Mouse (Mus musculus) heart, postnatal 10 days (tissue): ENCODE results near the gene Cog1. TPM values are rescaled to one million over a fixed set of nuclear protein-coding genes. Genes with fewer than 3 reads are reported as not detected.

ENCODE experiments used
- DNase-seq, 2 experiments: peaks; one replicate each; pipeline ENCODE4 v3.0.0; 2021
- intact Hi-C: fragments of 180-260 bp; cut with DNase I; formaldehyde crosslinking; loops from one replicate; pipeline ENCODE4 v1.15.1; 2025
- total RNA-seq, 2 experiments: library from RNA; stranded (reverse); gene quantifications; 2 replicates each; pipeline ENCODE4 v1.2.3; 2021

Cog1 gene
- 10 to 100 TPM; 17.1 to 18.1 TPM for total RNA-seq

DNA sequence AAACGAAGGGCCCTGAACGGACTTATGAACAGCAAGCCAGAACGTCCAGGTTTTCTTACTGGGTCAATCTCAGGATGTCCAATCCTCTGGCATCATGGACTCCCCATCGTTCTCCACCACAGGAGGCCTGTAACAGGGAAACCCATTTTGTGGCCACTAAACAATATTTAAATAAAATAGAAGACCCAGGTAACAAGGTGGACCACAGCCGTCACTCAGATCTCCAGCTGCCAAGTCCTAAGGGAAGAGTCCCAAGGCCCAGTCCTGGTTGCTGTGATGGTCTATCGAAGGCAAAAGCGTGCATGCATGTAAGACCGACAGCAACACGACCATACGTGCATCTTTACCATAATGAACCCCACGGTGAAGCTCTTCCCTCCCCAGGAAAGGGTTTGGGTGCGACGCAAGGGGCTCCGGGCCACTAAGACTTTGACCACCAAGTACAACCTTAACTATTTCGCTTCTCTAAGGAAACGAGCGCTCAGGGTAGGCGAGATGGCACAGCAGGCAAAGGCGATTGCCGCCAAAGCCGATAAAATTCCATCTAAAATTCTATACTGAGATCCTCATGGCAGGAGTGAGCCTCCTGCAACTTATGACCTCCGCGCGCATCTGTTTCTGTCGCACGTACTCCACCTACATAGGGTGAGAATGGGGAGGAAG, at the start of gene Cog1:
Gene Cog1, plus strand, starts transcription at position 480 of the 663 bp plus-strand sequence.
- intact Hi-C loops, result loop anchor here (1.0 to 2.0 kb wide), 2 partner anchors 34 to 162 kb away; no protein-coding TSS in a partner anchor
- no peak for DNase-seq

GRCm38 (mm10) chr11:113600526-113601245, 48.3 kb upstream of the Cog1 start:
- intact Hi-C loops, result no loop called here
- DNase-seq, result no peak

DNA sequence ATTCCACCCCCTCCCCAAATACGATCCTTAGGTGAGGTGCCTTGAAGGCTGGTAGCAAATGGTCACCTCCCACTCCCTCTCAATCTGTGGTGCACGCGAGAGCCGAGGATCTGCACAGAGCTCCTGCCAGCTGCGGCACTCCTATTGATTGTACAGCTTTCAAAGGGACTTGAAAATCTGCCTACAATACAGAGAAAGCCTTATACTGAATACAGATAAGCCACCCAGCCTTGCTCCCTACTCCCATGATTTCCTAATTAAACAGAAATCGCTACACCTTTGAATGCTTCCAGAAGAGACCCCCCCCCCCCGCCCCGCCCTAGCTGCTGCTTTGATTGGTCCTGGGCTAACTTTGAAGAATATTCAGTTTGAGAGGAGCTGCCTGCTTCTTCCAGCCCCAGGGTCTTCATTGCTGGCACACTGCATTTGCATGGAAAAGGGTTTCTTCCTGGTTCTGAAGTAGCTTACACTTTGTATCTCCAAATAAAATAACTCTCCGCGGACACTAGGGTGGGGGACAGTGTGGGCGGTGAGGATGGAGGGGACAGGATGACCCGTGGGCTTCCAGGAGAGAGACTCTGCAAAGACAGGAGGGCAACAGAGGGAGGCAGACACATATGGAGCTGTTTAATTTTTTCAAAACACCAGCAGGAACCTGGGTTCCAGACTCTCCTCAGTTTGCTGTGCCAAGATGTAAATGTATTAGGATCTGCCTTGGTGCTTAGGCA, 47.2 kb upstream of the Cog1 start:
- intact Hi-C loops, result no loop called here
- no peak for DNase-seq

DNA sequence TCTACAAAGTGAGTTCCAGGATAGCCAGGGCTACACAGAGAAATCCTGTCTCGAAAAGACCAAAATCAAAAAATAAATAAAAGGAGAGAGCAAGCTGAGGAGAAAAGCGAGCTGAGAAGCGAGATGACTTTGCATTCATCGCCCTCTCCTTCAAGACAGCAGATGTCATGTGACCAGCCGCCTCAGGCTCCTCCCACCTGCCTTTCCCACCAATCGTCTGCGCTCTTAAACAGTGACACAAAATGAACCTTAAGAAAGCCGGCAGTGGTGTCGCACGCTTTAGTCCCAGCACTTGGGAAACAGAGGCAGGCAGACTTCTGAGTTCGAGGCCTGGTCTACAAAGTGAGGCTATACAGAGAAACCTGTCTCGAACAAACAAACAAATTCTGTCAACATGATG, 41.4 kb upstream of the Cog1 start:
- DNase-seq, result no peak
- intact Hi-C loops, result no loop called here

DNA sequence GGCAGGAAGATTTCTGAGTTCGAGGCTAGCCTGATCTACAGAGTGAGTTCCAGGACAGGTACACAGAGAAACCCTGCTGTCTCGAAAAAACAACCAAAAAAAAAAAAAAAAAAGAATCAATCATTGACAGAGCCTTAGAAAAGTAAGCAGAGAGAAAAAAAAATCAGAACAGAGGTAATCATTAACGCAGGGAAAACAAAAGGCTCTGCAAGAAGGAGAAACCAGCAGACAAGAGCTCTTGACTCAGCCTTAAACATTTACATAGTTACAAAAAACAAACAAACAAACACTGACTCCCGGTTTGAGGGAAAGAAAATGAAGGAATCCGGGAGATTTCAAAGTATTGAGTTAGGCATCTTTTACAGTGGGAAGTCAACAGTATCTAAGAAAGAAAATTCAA, 39.4 kb upstream of the Cog1 start:
- intact Hi-C loops, result no loop called here
- no peak for DNase-seq

DNA sequence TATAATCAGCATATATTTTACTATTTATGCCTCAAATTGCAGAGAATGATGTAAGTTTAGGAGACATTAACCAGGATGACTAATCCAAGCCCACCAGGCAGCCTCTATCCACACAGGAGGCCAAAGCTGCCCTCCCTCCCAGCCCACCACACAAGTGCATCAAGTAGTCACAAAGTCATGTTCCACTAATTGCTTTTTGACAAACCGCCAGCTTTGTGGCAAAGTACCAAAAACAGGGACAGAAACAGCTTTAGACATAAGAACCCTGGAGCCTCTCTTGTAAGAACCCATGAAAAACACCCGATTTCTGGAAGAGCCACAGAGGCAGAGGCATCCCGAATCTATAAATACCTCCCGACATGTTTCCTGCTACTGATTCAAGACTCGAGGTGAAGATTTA, 38.7 kb upstream of the Cog1 start:
- DNase-seq, result peak in 1 of 2 experiments; percentile 38
- intact Hi-C loops, result no loop called here

DNA sequence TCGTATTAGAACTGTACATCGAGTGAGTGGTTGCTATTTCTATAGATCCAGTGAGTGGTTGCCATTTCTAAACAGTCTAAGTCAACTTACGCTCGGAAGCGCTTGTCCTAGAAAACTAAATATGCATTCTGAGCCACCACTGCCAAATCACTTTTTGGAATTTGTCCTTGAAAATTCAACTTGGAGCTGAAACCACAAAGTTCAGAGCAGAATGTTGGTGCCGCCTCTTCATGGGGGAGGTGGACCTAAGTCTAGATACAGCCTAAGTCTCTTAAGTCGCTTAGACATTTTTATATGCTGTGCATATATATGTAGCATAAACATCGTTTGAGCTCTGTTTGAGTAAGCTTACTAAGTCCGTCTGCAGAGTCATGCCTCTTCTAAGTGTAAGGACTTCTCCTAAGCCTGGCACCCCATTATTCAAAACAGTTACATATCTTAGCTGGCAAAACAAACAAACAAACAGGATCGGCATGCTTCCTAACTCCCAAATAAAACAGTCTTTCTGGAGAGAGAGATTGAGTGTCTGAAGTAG, 37.8 kb upstream of the Cog1 start:
- intact Hi-C loops, result no loop called here

GRCm38 (mm10) chr11:113611664-113612611, 37.0 kb upstream of the Cog1 start:
- DNase-seq, result peak; percentile 35 to 58
- intact Hi-C loops, result no loop called here

More for the DNA sequence above, 37.8 kb upstream of the Cog1 start:
- DNase-seq, result no peak

DNA sequence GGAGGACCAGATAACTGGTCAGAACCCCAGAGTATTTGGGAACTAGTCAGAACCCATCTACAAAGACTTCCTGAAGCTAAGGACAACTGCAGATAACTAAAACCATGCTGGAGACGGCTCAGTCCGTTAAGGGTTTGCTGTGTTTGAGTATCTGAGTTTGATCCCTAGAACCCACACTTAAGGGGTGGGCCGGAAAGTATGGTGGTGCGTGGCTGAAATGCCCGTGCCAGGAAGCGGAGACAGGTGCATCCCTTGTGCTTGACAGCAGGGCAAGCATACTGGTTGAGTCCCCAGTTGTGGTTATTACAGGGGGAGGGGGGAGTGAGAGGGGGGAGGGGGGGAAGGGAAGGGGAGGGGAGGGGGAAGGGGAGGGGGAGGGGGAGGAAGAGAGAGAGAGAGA, 34.5 kb upstream of the Cog1 start:
- no peak for DNase-seq
- intact Hi-C loops, result no loop called here

DNA sequence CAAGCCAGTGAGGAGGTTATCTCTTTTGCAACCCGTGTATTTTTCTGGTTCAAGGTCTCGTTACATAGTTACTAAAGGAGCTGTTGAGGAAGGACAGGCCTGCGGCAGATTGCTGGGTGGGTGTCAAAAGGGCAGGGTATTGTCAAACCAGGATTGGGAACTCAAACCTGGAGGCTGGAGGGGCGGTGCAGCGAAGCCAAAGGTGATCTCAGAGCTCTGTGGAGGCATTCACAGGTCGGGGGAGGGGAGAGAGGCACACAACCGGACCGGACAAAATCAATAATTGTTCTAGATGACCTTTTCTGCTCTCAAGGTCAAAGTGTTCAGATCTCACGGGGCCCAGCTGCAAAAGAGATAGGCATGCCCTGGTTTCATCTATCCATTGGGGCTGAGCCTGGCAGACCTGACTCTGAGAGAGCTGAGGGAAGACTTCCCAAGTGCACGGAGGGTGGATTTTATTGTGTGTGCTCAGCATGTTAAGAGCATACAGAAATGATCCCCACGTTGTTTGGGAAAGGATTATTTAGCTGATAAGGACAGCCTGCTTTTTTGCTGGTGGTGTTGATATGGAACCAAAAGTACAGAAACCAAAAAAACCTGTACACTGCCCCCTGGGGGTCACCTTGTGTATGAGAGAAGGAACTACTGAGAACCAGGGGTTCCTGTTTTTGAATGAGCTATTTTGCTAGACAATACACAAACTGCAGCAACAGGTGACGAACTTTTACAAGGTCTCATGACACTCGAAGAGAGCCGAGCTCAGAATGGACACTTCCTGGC, 31.6 kb upstream of the Cog1 start:
- intact Hi-C loops, result loop anchor here (2.0 to 5.0 kb wide), 2 partner anchors 321 to 440 kb away; no protein-coding TSS in a partner anchor
- peak; percentile 59 to 82 for DNase-seq

- no peak for DNase-seq
- intact Hi-C loops, result loop anchor here (5.0 kb wide), 1 partner anchor 441 kb away; no protein-coding TSS in a partner anchor
These were observed 30.7 kb upstream of the Cog1 start for GRCm38 (mm10) chr11:113618303-113618671.

GRCm38 (mm10) chr11:113618672-113619419, 30.1 kb upstream of the Cog1 start, which contains the start of gene Sstr2:
Gene Sstr2 (plus strand): TSS chr11:113619342.
- DNase-seq, result peak; percentile 60 to 61
- intact Hi-C loops, result loop anchor here (5.0 kb wide), 1 partner anchor 442 kb away; no protein-coding TSS in a partner anchor

GRCm38 (mm10) chr11:113619420-113620080, 29.4 kb upstream of the Cog1 start:
- no peak for DNase-seq
- intact Hi-C loops, result loop anchor here (5.0 kb wide), 1 partner anchor 442 kb away; no protein-coding TSS in a partner anchor

- no peak for DNase-seq
- intact Hi-C loops, result no loop called here
These were observed 28.0 kb upstream of the Cog1 start for GRCm38 (mm10) chr11:113621001-113621400.

DNA sequence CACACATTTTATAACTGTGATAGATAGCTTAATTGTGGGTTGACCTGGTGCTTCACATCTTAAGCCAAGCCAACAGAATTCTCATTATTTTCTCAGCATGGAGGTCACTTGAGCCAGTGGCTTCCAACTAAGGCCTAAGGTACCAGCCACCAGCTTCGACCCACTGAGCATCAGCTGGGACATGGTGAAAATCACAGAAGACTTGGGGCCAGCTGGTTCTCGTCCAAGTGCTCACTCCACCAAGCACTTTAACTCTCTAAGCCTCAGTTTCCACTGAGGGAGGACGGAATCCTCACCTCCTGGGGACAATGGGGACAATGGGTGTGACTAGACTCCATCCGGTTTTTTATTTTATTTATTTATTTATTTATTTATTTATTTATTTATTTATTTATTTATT, 26.9 kb upstream of the Cog1 start:
- intact Hi-C loops, result no loop called here

DNA sequence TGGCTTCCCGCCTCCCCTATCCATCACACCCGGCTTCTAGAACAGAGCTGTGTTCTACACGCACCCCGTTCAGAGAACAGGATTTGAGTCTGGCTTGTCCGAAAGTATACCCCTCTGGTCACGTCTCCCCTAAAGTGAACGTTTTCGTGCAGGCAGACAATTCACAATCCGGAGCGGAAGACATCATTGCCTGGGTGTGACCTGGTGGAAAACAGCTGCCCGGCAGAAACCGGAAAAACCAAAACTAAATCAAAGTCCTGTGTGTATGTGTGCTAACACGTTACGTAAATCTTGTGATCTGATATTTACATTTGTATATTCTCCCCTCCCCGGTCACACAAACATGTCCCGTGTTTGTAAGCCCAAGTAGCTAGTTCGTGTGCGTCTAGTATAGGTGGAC, 23.5 kb upstream of the Cog1 start:
- DNase-seq, result no peak

More for the DNA sequence above, 26.9 kb upstream of the Cog1 start:
- DNase-seq, result no peak

GRCm38 (mm10) chr11:113627785-113628184, 21.2 kb upstream of the Cog1 start:
- intact Hi-C loops, result no loop called here

More for the DNA sequence above, 23.5 kb upstream of the Cog1 start:
- intact Hi-C loops, result no loop called here

DNA sequence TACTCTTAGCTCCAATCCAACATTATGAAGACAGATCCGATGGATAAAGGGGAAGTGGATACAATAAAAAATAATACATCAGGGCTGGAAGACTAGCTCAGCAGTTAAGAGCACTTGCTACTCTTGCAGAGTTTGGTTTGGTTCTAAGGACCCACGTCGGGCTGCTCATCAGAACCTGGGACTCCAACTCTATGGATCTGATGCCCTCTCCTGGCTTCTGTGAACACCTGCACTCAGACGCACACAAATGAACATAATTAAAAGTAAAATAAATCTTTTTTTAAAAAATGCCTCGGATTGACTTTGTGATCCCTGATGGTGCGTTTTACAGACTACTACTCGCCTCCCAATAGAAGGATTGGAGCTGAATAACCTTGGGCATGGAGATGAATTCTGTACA, 18.3 kb upstream of the Cog1 start:
- intact Hi-C loops, result loop anchor here (1.0 kb wide), 1 partner anchor 455 kb away; no protein-coding TSS in a partner anchor
- no peak for DNase-seq

More at GRCm38 (mm10) chr11:113627785-113628184, 21.2 kb upstream of the Cog1 start:
- peak in 1 of 2 experiments; percentile 25 for DNase-seq
